Mouse (Mus musculus) C2C12 (cell line): ENCODE data around the gene Disp2. TPM values are rescaled to one million over a fixed set of nuclear protein-coding genes. Genes with fewer than 3 reads are reported as not detected.

ENCODE experiments used
- H3K27me3 ChIP-seq: one replicate; pipeline ENCODE4 v1.6.1; 2011; ENCODE audit not compliant: control insufficient read depth, insufficient read depth, insufficient read length
- H3K36me3 ChIP-seq: one replicate; pipeline ENCODE4 v1.6.1; 2011; ENCODE audit not compliant: control insufficient read depth, insufficient read depth
- H3K4me3 ChIP-seq: one replicate; pipeline ENCODE4 v1.5.1; 2011; ENCODE audit warnings: mild to moderate bottlenecking, control low read depth; ENCODE audit not compliant: poor library complexity, insufficient read depth, severe bottlenecking
- H3K79me2 ChIP-seq: one replicate; pipeline ENCODE4 v1.6.1; 2011; ENCODE audit not compliant: control insufficient read depth, insufficient read depth
- H3K79me3 ChIP-seq: one replicate; pipeline ENCODE4 v1.6.1; 2011; ENCODE audit warnings: low read depth, control low read depth
- H3ac ChIP-seq: one replicate; pipeline ENCODE3; 2011; ENCODE audit warnings: low read depth; ENCODE audit not compliant: control insufficient read depth, insufficient read length
- CEBPB ChIP-seq: IDR thresholded peaks from one replicate; pipeline ENCODE4 v1.6.1; 2011; ENCODE audit warnings: low read depth, mild to moderate bottlenecking, control low read depth, moderate library complexity
- CTCF ChIP-seq: IDR thresholded peaks from one replicate; pipeline ENCODE4 v1.5.1; 2011; ENCODE audit not compliant: control insufficient read depth, insufficient read depth, insufficient read length
- FOSL1 ChIP-seq: IDR thresholded peaks from one replicate; pipeline ENCODE4 v1.8.0; 2011; ENCODE audit warnings: mild to moderate bottlenecking, low read length; ENCODE audit not compliant: poor library complexity, insufficient read depth, severe bottlenecking
- MAX ChIP-seq: IDR thresholded peaks from one replicate; pipeline ENCODE4 v1.6.1; 2011; ENCODE audit warnings: mild to moderate bottlenecking, control low read depth
- MYOD1 ChIP-seq: IDR thresholded peaks from one replicate; pipeline ENCODE4 v1.6.1; 2011; ENCODE audit warnings: low read depth; ENCODE audit not compliant: control insufficient read depth, insufficient read length
- MYOG ChIP-seq: IDR thresholded peaks from one replicate; pipeline ENCODE4 v1.6.1; 2011; ENCODE audit not compliant: control insufficient read depth, insufficient read length; ENCODE audit errors: extremely low read depth
- USF1 ChIP-seq: IDR thresholded peaks from one replicate; pipeline ENCODE4 v1.6.1; 2011; ENCODE audit warnings: low read depth, mild to moderate bottlenecking, control low read depth, moderate library complexity
- long read RNA-seq, 2 experiments: library from polyadenylated mRNA; unstranded; transcript quantifications; one replicate each; pipeline ENCODE4 v2.0.0; 2019 to 2020
- polyA plus RNA-seq: library from polyadenylated mRNA; unstranded; fragments of >200 nt; fragmentation: generic; extraction: Trizol; gene quantifications from one replicate; pipeline ENCODE4 v1.2.1, GENCODE M21; 2012; ENCODE audit warnings: missing spikeins

Gene Disp2
- 0.05 TPM for polyA plus RNA-seq
- long read RNA-seq, experiment 1 = 0 reads
- long read RNA-seq, experiment 2, partial matches to known transcripts = 0 of 2 reads
- long read RNA-seq, experiment 2, other reads (novel, unspliced or antisense) = 2 of 2 reads

- Histone ChIP-seq H3ac (peak within 1 kb of the TSS; percentile 33), H3K27me3 (no peaks in the 10 kb centered on the region), H3K36me3 (no peaks in the 10 kb centered on the region), H3K79me3 (no peaks in the 10 kb centered on the region), H3K4me3 (peak within 1 kb of the TSS; percentile 12), H3K79me2 (no peaks in the 10 kb centered on the region)
- TF ChIP-seq MAX = peak; percentile 93
- no peak for TF ChIP-seq FOSL1
- TF ChIP-seq CTCF = peak; percentile 12
- TF ChIP-seq MYOD1 = peak; percentile 49
Measured at GRCm38 (mm10) chr2:118779504-118780480, at the start of gene Disp2. Gene Disp2 (plus strand): TSS chr2:118779719.

- no peak for TF ChIP-seq USF1
- TF ChIP-seq FOSL1 = no peak
- TF ChIP-seq MYOG = no peak
- TF ChIP-seq CTCF = no peak
- no peak for TF ChIP-seq MAX
- no peak for TF ChIP-seq CEBPB
- no peak for TF ChIP-seq MYOD1
- Histone ChIP-seq H3K27me3 (peaks cover 65% of the 10 kb centered on the region), H3ac (no peak overlapping the region), H3K36me3 (no peaks in the 10 kb centered on the region), H3K79me3 (no peaks in the 10 kb centered on the region), H3K79me2 (no peaks in the 10 kb centered on the region), H3K4me3 (no peak overlapping the region)
Measured at GRCm38 (mm10) chr2:118729816-118730621, 49.5 kb upstream of the Disp2 start.

- Histone ChIP-seq H3K4me3 (no peak overlapping the region), H3K36me3 (no peaks in the 10 kb centered on the region), H3ac (no peak overlapping the region), H3K79me3 (no peaks in the 10 kb centered on the region), H3K79me2 (no peaks in the 10 kb centered on the region), H3K27me3 (peaks cover 60% of the 10 kb centered on the region)
- TF ChIP-seq MYOG (no peak), MAX (no peak), CTCF (peak; percentile 13), MYOD1 (peak; percentile 35)
Measured at GRCm38 (mm10) chr2:118730622-118730915, 49.0 kb upstream of the Disp2 start.

GRCm38 (mm10) chr2:118731981-118732380 lies 47.5 kb upstream of the Disp2 start:
- no peak overlapping the region for H3K4me3 ChIP-seq
- TF ChIP-seq MAX = no peak
- no peak for TF ChIP-seq CTCF
- TF ChIP-seq CEBPB = no peak
- TF ChIP-seq MYOG = no peak
- no peak for TF ChIP-seq USF1
- no peak for TF ChIP-seq FOSL1
- no peak for TF ChIP-seq MYOD1
- H3ac ChIP-seq = no peak overlapping the region
- H3K79me3 ChIP-seq = no peaks in the 10 kb centered on the region
- no peaks in the 10 kb centered on the region for H3K36me3 ChIP-seq
- H3K79me2 ChIP-seq = no peaks in the 10 kb centered on the region
- peaks cover 46% of the 10 kb centered on the region for H3K27me3 ChIP-seq

GRCm38 (mm10) chr2:118733341-118733740 lies 46.2 kb upstream of the Disp2 start:
- Histone ChIP-seq H3K4me3 (no peak overlapping the region), H3K79me3 (no peaks in the 10 kb centered on the region), H3K27me3 (peaks cover 35% of the 10 kb centered on the region), H3K79me2 (no peaks in the 10 kb centered on the region), H3ac (no peak overlapping the region), H3K36me3 (no peaks in the 10 kb centered on the region)
- TF ChIP-seq CEBPB (no peak), MAX (no peak), MYOG (no peak), MYOD1 (no peak), CTCF (no peak), FOSL1 (no peak), USF1 (no peak)
